Mouse (Mus musculus): ENCODE measurements around the gene Hs3st6. TPM values are rescaled to one million over a fixed set of nuclear protein-coding genes. Genes with fewer than 3 reads are reported as not detected.
A peak's percentile ranks its signal among the peaks of the same experiment; 100 is the strongest.
"Not testable (repeated sequence)": the region's sequence is repeated elsewhere in the genome, so short reads cannot be mapped to it uniquely, and the experiment has no call there.

Gene Hs3st6
- not detected in 2 replicates for polyA plus RNA-seq (2012; ENCODE audit: insufficient read depth, low replicate concordance)

DNA sequence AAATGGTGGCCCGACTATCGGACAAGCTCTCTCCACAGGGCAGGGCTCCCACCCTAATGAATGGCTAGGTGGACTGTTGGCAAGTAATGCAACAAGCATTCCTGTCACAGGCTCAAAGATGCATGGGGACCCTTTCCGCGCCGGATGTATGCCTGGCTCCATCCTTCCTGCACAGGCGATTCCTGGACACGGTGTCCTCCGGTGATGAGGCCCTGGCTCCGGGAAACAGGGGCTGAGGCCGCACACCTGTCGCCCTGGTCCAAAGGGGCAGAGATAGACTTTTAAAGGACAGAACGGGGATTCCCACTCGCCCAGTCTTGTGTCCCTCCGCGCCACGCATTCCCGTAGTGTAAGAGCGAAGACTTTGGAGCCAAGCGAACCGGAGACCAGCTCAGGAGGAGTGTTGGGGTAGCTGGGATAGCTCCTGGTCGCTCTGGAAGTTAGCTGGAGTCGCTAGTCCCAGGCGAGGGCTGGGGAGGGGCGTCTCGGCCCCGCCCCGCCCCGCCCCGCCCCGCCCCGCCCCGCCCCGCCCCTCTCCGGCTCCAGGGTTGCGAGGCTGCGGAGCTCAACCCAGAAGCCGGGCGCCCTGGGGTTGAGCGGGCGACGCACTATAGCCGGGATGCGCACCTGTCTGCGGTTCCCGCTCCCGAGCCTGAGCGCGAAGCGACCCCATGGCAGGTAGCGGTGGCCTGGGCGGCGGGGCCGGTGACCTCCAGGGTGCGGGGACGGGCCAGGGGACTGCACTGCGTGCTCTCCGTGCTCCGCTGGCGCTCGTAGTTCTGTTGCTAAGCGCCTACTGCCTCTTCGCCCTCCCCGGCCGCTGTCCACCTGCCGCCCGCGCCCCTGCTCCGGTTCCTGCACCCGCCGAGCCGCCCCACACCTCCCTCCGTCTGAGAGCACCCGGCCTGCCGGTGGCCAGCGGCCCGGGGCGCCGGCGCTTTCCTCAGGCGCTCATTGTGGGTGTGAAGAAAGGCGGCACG is at the start of gene Hs3st6:
Hs3st6 (plus strand) TSS at position 574 of the 980 bp plus-strand sequence.
- no peak for TF ChIP-seq FLI1 (IDR thresholded peaks at IDR 0.05; ENCODE audit: low read length)
- no peak for TF ChIP-seq GATA1 (IDR thresholded peaks at IDR 0.05; ENCODE audit: borderline replicate concordance, low read length)
- Histone ChIP-seq H3K9me3 (no peaks in the 10 kb centered on the region), H3K4me1 (peaks cover 38% of the 10 kb centered on the region), H3K27me3 (replicated peaks) (peaks cover 93% of the 10 kb centered on the region), H3K36me3 (replicated peaks; ENCODE audit: low read length) (no peaks in the 10 kb centered on the region), H3K4me3 (replicated peaks) (peak within 1 kb of the TSS; percentile 90)

DNA sequence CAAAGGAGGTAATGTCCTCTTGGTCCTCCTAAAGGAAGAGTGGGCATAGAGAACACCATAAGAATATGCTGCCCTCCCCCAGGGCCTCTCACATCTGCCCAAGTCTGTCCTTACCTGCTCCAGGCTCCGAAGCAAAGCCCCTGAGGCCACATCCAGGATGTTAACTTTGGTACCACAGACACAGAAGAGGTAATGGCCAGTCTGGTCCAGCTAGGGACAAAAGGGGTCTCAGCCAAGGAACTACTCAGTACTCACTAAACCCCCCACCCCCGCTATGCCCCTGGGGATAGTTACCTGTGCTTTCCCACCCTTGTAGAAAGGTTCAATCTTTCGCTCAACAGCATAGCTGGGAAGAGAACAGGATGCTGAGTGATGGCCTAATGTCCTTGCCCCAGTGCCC is 47.0 kb upstream of the Hs3st6 start:
- H3K36me3 ChIP-seq (replicated peaks; ENCODE audit: low read length), result peaks cover 43% of the 10 kb centered on the region
- H3K27me3 ChIP-seq (replicated peaks), result no peaks in the 10 kb centered on the region
- no peak overlapping the region for H3K4me3 ChIP-seq (replicated peaks)
- TF ChIP-seq FLI1 (IDR thresholded peaks at IDR 0.05; ENCODE audit: low read length), result no peak
- TF ChIP-seq GATA1 (IDR thresholded peaks at IDR 0.05; ENCODE audit: borderline replicate concordance, low read length), result no peak
- H3K4me1 ChIP-seq, result peaks cover 26% of the 10 kb centered on the region
- no peaks in the 10 kb centered on the region for H3K9me3 ChIP-seq

- TF ChIP-seq FLI1 (IDR thresholded peaks at IDR 0.05; ENCODE audit: low read length) (no peak), GATA1 (IDR thresholded peaks at IDR 0.05; ENCODE audit: borderline replicate concordance, low read length) (no peak)
- H3K4me3 ChIP-seq (replicated peaks), result peak within 1 kb of the TSS; percentile 97
Measured at GRCm38 (mm10) chr17:24706982-24707800, 45.6 kb upstream of the Hs3st6 start, which contains the start of gene Tbl3. Tbl3 (minus strand) TSS chr17:24707660.

GRCm38 (mm10) chr17:24707801-24708425 is 44.9 kb upstream of the Hs3st6 start:
- no peaks in the 10 kb centered on the region for H3K27me3 ChIP-seq (replicated peaks)
- no peaks in the 10 kb centered on the region for H3K9me3 ChIP-seq
- peaks cover 23% of the 10 kb centered on the region for H3K36me3 ChIP-seq (replicated peaks; ENCODE audit: low read length)
- peaks cover 26% of the 10 kb centered on the region for H3K4me1 ChIP-seq
- no peak for TF ChIP-seq FLI1 (IDR thresholded peaks at IDR 0.05; ENCODE audit: low read length)
- TF ChIP-seq GATA1 (IDR thresholded peaks at IDR 0.05; ENCODE audit: borderline replicate concordance, low read length), result no peak
- H3K4me3 ChIP-seq (replicated peaks), result peak overlapping the region; percentile 97

More at GRCm38 (mm10) chr17:24706982-24707800, 45.6 kb upstream of the Hs3st6 start, which contains the start of gene Tbl3:
- Histone ChIP-seq H3K36me3 (replicated peaks; ENCODE audit: low read length) (peaks cover 29% of the 10 kb centered on the region), H3K9me3 (no peaks in the 10 kb centered on the region), H3K27me3 (replicated peaks) (no peaks in the 10 kb centered on the region), H3K4me1 (peaks cover 26% of the 10 kb centered on the region)

DNA sequence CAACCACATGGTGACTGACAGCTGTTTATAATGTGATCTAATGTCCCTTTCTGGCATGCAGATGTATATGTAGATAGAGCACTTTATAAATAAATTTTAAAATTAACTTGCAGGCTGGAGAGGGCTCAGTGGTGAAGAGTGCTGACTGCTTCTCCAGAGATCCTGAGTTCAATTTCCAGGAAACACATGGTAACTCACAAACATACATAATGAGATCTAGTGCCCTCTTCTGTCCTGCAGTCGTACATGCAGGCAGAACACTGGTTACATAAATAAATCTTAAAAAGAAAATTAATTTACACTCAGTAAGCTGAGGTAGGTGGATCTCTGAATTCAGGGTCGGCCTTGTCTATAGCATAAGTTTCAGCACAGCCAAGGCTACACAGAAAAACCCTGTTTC is 44.1 kb upstream of the Hs3st6 start:
- peaks cover 26% of the 10 kb centered on the region for H3K4me1 ChIP-seq
- no peaks in the 10 kb centered on the region for H3K9me3 ChIP-seq
- TF ChIP-seq GATA1 (IDR thresholded peaks at IDR 0.05; ENCODE audit: borderline replicate concordance, low read length), result no peak
- TF ChIP-seq FLI1 (IDR thresholded peaks at IDR 0.05; ENCODE audit: low read length), result no peak
- peaks cover 21% of the 10 kb centered on the region for H3K36me3 ChIP-seq (replicated peaks; ENCODE audit: low read length)
- H3K4me3 ChIP-seq (replicated peaks), result peak overlapping the region; percentile 73
- no peaks in the 10 kb centered on the region for H3K27me3 ChIP-seq (replicated peaks)

DNA sequence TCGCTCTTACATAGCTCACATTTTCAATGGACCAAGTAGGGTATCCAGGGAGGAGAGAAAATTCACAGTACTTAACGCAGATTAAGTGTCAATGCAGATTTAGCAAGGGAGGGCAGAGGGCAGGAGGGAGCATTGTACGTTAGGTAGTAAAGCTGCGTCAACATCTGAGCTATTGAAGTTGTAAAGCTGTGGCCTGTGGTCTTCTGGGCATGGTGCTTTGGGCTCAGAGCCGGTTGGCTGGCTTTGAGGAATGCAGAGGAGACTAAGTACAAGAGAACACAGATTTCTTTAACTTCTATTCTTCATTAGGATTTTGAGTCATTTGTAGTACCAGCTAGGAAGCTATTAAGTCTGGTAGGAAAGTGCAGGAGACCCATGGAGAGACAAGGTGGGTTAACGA is 37.2 kb upstream of the Hs3st6 start:
- no peak overlapping the region for H3K4me3 ChIP-seq (replicated peaks)
- TF ChIP-seq FLI1 (IDR thresholded peaks at IDR 0.05; ENCODE audit: low read length) (no peak), GATA1 (IDR thresholded peaks at IDR 0.05; ENCODE audit: borderline replicate concordance, low read length) (no peak)
- H3K27me3 ChIP-seq (replicated peaks), result no peaks in the 10 kb centered on the region

GRCm38 (mm10) chr17:24716166-24716682 is 36.6 kb upstream of the Hs3st6 start:
- Histone ChIP-seq H3K4me1 (peaks cover 15% of the 10 kb centered on the region), H3K27me3 (replicated peaks) (no peaks in the 10 kb centered on the region), H3K9me3 (no peaks in the 10 kb centered on the region), H3K36me3 (replicated peaks; ENCODE audit: low read length) (peaks cover 38% of the 10 kb centered on the region), H3K4me3 (replicated peaks) (peak overlapping the region; percentile 50)
- TF ChIP-seq FLI1 (IDR thresholded peaks at IDR 0.05; ENCODE audit: low read length), result no peak
- no peak for TF ChIP-seq GATA1 (IDR thresholded peaks at IDR 0.05; ENCODE audit: borderline replicate concordance, low read length)

More for the DNA sequence above, 37.2 kb upstream of the Hs3st6 start:
- peaks cover 11% of the 10 kb centered on the region for H3K4me1 ChIP-seq
- H3K36me3 ChIP-seq (replicated peaks; ENCODE audit: low read length), result peaks cover 33% of the 10 kb centered on the region
- no peaks in the 10 kb centered on the region for H3K9me3 ChIP-seq

GRCm38 (mm10) chr17:24717943-24718342 is 34.8 kb upstream of the Hs3st6 start, which contains the start of the genes Rnf151 and Rps2:
Rnf151 (minus strand) TSS chr17:24718063.
Rps2 (plus strand) TSS chr17:24718116.
- no peaks in the 10 kb centered on the region for H3K27me3 ChIP-seq (replicated peaks)
- H3K4me3 ChIP-seq (replicated peaks), result peak within 1 kb of the TSS; percentile 70
- TF ChIP-seq FLI1 (IDR thresholded peaks at IDR 0.05; ENCODE audit: low read length), result no peak
- TF ChIP-seq GATA1 (IDR thresholded peaks at IDR 0.05; ENCODE audit: borderline replicate concordance, low read length), result no peak
- no peaks in the 10 kb centered on the region for H3K9me3 ChIP-seq
- H3K4me1 ChIP-seq, result peaks cover 32% of the 10 kb centered on the region
- H3K36me3 ChIP-seq (replicated peaks; ENCODE audit: low read length), result peaks cover 52% of the 10 kb centered on the region

DNA sequence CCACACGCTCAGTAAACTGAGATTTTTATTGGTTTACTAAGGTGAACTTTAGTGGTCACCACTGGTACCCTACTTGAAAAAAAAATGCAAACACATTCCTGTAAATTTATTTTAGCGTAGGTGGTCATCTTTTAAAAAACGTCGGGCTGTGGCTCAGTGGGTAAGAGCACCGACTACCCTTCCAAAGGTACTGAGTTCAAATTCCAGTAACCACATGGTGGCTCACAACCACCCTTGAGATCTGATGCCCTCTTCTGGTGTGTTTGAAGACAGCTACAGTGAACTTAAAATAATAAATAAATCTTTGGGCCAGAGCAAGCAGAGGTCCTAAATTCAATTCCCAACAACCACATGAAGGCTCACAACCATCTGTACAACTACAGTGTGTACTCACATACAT is 33.9 kb upstream of the Hs3st6 start:
- Histone ChIP-seq H3K4me1 (peaks cover 41% of the 10 kb centered on the region), H3K4me3 (replicated peaks) (peak overlapping the region; percentile 70), H3K36me3 (replicated peaks; ENCODE audit: low read length) (peaks cover 52% of the 10 kb centered on the region)
- not testable (repeated sequence) for H3K27me3 ChIP-seq (replicated peaks); H3K9me3 ChIP-seq
